Mouse (Mus musculus): ENCODE results near the gene Scarf2. TPM values are rescaled to one million over a fixed set of nuclear protein-coding genes. Genes with fewer than 3 reads are reported as not detected.

The Scarf2 gene
- polyA plus RNA-seq, 1 experiment from 2014 or later: 7.2 TPM

Other genes with a start within 250 kb of the Scarf2 start
- 0.52 and 1.1 TPM in 2 replicates for gene Lrrc74b, start 236.0 kb upstream of the Scarf2 start, polyA plus RNA-seq (2014; fragmentation: Nextera tagmentation; extraction: Ambion mirVana)
- gene P2rx6, start 235.4 kb upstream of the Scarf2 start, polyA plus RNA-seq (2014; fragmentation: Nextera tagmentation; extraction: Ambion mirVana): 0.49 and 0.63 TPM in 2 replicates
- 1.9 and 2.1 TPM in 2 replicates for gene Slc7a4, start 214.1 kb upstream of the Scarf2 start, polyA plus RNA-seq (2014; fragmentation: Nextera tagmentation; extraction: Ambion mirVana)
- 39.1 and 40.9 TPM in 2 replicates for gene Smpd4, start 177.9 kb upstream of the Scarf2 start, polyA plus RNA-seq (2014; fragmentation: Nextera tagmentation; extraction: Ambion mirVana)
- gene Ccdc74a, start 150.8 kb upstream of the Scarf2 start, polyA plus RNA-seq (2014; fragmentation: Nextera tagmentation; extraction: Ambion mirVana): 4.4 and 5.9 TPM in 2 replicates
- gene Med15, start 64.4 kb upstream of the Scarf2 start, polyA plus RNA-seq (2014; fragmentation: Nextera tagmentation; extraction: Ambion mirVana): 34.2 and 42.8 TPM in 2 replicates
- gene Klhl22, start 37.7 kb upstream of the Scarf2 start, polyA plus RNA-seq (2014; fragmentation: Nextera tagmentation; extraction: Ambion mirVana): 44.8 and 45.0 TPM in 2 replicates
- 0.20 and 0.49 TPM in 2 replicates for gene B830017H08Rik, start 35.8 kb downstream of the Scarf2 start, polyA plus RNA-seq (2014; fragmentation: Nextera tagmentation; extraction: Ambion mirVana)
- 1.8 and 2.9 TPM in 2 replicates for gene Car15, start 41.1 kb downstream of the Scarf2 start, polyA plus RNA-seq (2014; fragmentation: Nextera tagmentation; extraction: Ambion mirVana)
- gene Gm20518, start 94.4 kb downstream of the Scarf2 start, polyA plus RNA-seq (2014; fragmentation: Nextera tagmentation; extraction: Ambion mirVana): 0.15 and 0.29 TPM in 2 replicates
- 0.04 and 0.11 TPM in 2 replicates for gene Tssk1, start 96.9 kb downstream of the Scarf2 start, polyA plus RNA-seq (2014; fragmentation: Nextera tagmentation; extraction: Ambion mirVana)
- 72.9 and 75.7 TPM in 2 replicates for gene Dgcr2, start 101.3 kb downstream of the Scarf2 start, polyA plus RNA-seq (2014; fragmentation: Nextera tagmentation; extraction: Ambion mirVana)
- not detected in 2 replicates for gene Tssk2, start 101.4 kb downstream of the Scarf2 start, polyA plus RNA-seq (2014; fragmentation: Nextera tagmentation; extraction: Ambion mirVana)
- gene Ess2, start 114.1 kb downstream of the Scarf2 start, polyA plus RNA-seq (2014; fragmentation: Nextera tagmentation; extraction: Ambion mirVana): 38.3 and 40.5 TPM in 2 replicates
- 0.17 TPM in 1 of 2 replicates, not detected in the other for gene Gsc2, start 117.8 kb downstream of the Scarf2 start, polyA plus RNA-seq (2014; fragmentation: Nextera tagmentation; extraction: Ambion mirVana)
- 114 and 118 TPM in 2 replicates for gene Slc25a1, start 130.9 kb downstream of the Scarf2 start, polyA plus RNA-seq (2014; fragmentation: Nextera tagmentation; extraction: Ambion mirVana)
- gene Vpreb2, start 183.1 kb downstream of the Scarf2 start, polyA plus RNA-seq (2014; fragmentation: Nextera tagmentation; extraction: Ambion mirVana): not detected in 2 replicates